In genomic region chr13:63570456-63570855, GRCm38 (mm10) we compare ENCODE assay signal across 9 mouse cellular contexts. TPM values are rescaled to one million over a fixed set of nuclear protein-coding genes. Genes with fewer than 3 reads are reported as not detected.
A peak's percentile ranks its signal among the peaks of the same experiment; 100 is the strongest.
DNase-seq lines count a peak whose midpoint lies in the region; ATAC-seq and TF ChIP-seq lines count a peak whose summit lies in the region.
"Had no signal": no experiment of that assay in that cellular context is flagged by ENCODE, and none has a peak within 500 bp of the region (broad histone marks: within the 10 kb centered on the region; RNA-seq: fewer than 3 reads in every experiment).

No protein-coding gene starts in this region.

- no peaks in the 10 kb centered on the region for H3K36me3 ChIP-seq in forebrain, embryonic 11.5 days (ENCODE audit: control insufficient read depth, insufficient read depth, low read length)
- H3K36me3 ChIP-seq in forebrain, postnatal 0 days (ENCODE audit: insufficient read depth), result no peaks in the 10 kb centered on the region
- no peaks in the 10 kb centered on the region for H3K36me3 ChIP-seq in forebrain, embryonic 15.5 days
- H3K36me3 ChIP-seq in limb, embryonic 13.5 days, result no peaks in the 10 kb centered on the region

- H3K27ac ChIP-seq in forebrain, embryonic 11.5 days (ENCODE audit: low read depth, low read length), result no peak overlapping the region
- H3K27ac ChIP-seq in forebrain, postnatal 0 days (ENCODE audit: low read depth, low read length), result no peak overlapping the region
- no peak overlapping the region for H3K27ac ChIP-seq in forebrain, embryonic 15.5 days (replicated peaks)
- 0 out of 2 replicates have a peak overlapping the region, but pooled peaks have one; percentile 3 for H3K27ac ChIP-seq in limb, embryonic 13.5 days
- H3K27ac ChIP-seq: macrophage had no signal

- H3K4me2 ChIP-seq in forebrain, embryonic 11.5 days (ENCODE audit: low read depth, low read length, severe bottlenecking), result peak overlapping the region; percentile 91; the same call in 1 of the 2 replicates
- H3K4me2 ChIP-seq in forebrain, postnatal 0 days (ENCODE audit: low read depth), result no peak overlapping the region
- 0 out of 2 replicates have a peak overlapping the region, but pooled peaks have one; percentile 8 for H3K4me2 ChIP-seq in forebrain, embryonic 15.5 days (replicated peaks)
- peak overlapping the region; percentile 98 for H3K4me2 ChIP-seq in limb, embryonic 13.5 days (replicated peaks)

- no peak for DNase-seq in forebrain, embryonic 11.5 days (ENCODE audit: low spot score)
- no peak for DNase-seq in forebrain, postnatal 0 days
- peak; percentile 80 for DNase-seq in retina, postnatal 1 day
- no peak for DNase-seq in testis, postnatal 14 days (ENCODE audit: low spot score)
- DNase-seq in spleen, postnatal 4 days (ENCODE audit: low spot score in 2 of 2), result no peak
- no peak for DNase-seq in adrenal gland, postnatal 14 days

- no peak for ATAC-seq in forebrain, embryonic 11.5 days (replicated peaks; ENCODE audit: low FRiP score)
- no peak for ATAC-seq in forebrain, postnatal 0 days
- ATAC-seq in forebrain, embryonic 15.5 days (replicated peaks), result no peak
- ATAC-seq in limb, embryonic 13.5 days (ENCODE audit: low FRiP score, low read depth), result no peak

- H3K4me1 ChIP-seq in forebrain, embryonic 11.5 days (replicated peaks; ENCODE audit: control insufficient read depth, insufficient read depth, low read length), result peaks cover 24% of the 10 kb centered on the region
- H3K4me1 ChIP-seq in forebrain, postnatal 0 days (ENCODE audit: insufficient read depth), result 0 out of 2 replicates have a peak, but pooled peaks cover 13% of the 10 kb centered on the region
- peaks cover 61% of the 10 kb centered on the region for H3K4me1 ChIP-seq in forebrain, embryonic 15.5 days
- H3K4me1 ChIP-seq in limb, embryonic 13.5 days, result peaks cover 35% of the 10 kb centered on the region

- H3K9me3 ChIP-seq in forebrain, embryonic 11.5 days (ENCODE audit: control insufficient read depth, low read length), result no peaks in the 10 kb centered on the region
- no peaks in the 10 kb centered on the region for H3K9me3 ChIP-seq in forebrain, postnatal 0 days (ENCODE audit: low read length)
- H3K9me3 ChIP-seq in forebrain, embryonic 15.5 days, result no peaks in the 10 kb centered on the region
- no peaks in the 10 kb centered on the region for H3K9me3 ChIP-seq in limb, embryonic 13.5 days

- H3K27me3 ChIP-seq in forebrain, embryonic 11.5 days (ENCODE audit: control insufficient read depth, insufficient read depth, low read length), result peaks cover 36% of the 10 kb centered on the region
- H3K27me3 ChIP-seq in forebrain, postnatal 0 days (ENCODE audit: insufficient read depth, low read length), result peaks cover 26% of the 10 kb centered on the region
- peaks cover 43% of the 10 kb centered on the region for H3K27me3 ChIP-seq in forebrain, embryonic 15.5 days
- peaks cover 50% of the 10 kb centered on the region for H3K27me3 ChIP-seq in limb, embryonic 13.5 days

- no peak overlapping the region for H3K9ac ChIP-seq in forebrain, embryonic 11.5 days (ENCODE audit: low read length)
- H3K9ac ChIP-seq in forebrain, postnatal 0 days, result no peak overlapping the region
- H3K9ac ChIP-seq in forebrain, embryonic 15.5 days (replicated peaks), result no peak overlapping the region
- peak overlapping the region; percentile 89 for H3K9ac ChIP-seq in limb, embryonic 13.5 days

- no peak for TF ChIP-seq CTCF in forebrain, postnatal 0 days (IDR thresholded peaks at IDR 0.05; ENCODE audit: low read depth)

- no peak overlapping the region for H3K4me3 ChIP-seq in forebrain, embryonic 11.5 days (ENCODE audit: low read depth, low read length)
- no peak overlapping the region for H3K4me3 ChIP-seq in forebrain, postnatal 0 days (ENCODE audit: low read depth, low read length)
- no peak overlapping the region for H3K4me3 ChIP-seq in forebrain, embryonic 15.5 days
- peak overlapping the region; percentile 97 for H3K4me3 ChIP-seq in limb, embryonic 13.5 days

RNA-seq across cellular contexts. Expression of gene Ptch1, which starts 2.9 kb away (rescaled TPM):
- polyA plus RNA-seq in forebrain, embryonic 11.5 days (2014; fragmentation: Nextera tagmentation; extraction: Ambion mirVana), result 25.1 and 26.0 TPM in 2 replicates
- total RNA-seq in forebrain, postnatal 0 days (2014; rRNA removed), result 11.7 and 26.5 TPM in 2 replicates
- polyA plus RNA-seq in forebrain, postnatal 0 days (2015; fragmentation: Nextera tagmentation; extraction: Ambion mirVana), result 2.7 and 4.8 TPM in 2 replicates
- polyA plus RNA-seq in forebrain, embryonic 15.5 days (2015; fragmentation: Nextera tagmentation; extraction: Ambion mirVana), result 9.0 and 10.2 TPM in 2 replicates
- 27.4 and 30.0 TPM in 2 replicates for polyA plus RNA-seq in limb, embryonic 13.5 days (2015; fragmentation: Nextera tagmentation; extraction: Ambion mirVana)
- 38.6 and 39.5 TPM in 2 replicates for total RNA-seq in adrenal gland, postnatal 14 days (2021)
